Mouse (Mus musculus) CD8-positive naive resting alpha-beta T cell, adult 2 months (primary cell): ENCODE measurements at regions not wholly inside any gene's neighbourhood (a gene's known extent, or its start where the extent isn't known, plus 50 kb on each side); places are given as distances from the start of the nearest gene placed in this dataset.

Experiments used
- DNase-seq, 2 experiments: peaks; one replicate each; pipeline ENCODE4 v3.0.0; 2022; ENCODE audit warnings: low read depth in 2 of 2, low spot score in 2 of 2

DNA sequence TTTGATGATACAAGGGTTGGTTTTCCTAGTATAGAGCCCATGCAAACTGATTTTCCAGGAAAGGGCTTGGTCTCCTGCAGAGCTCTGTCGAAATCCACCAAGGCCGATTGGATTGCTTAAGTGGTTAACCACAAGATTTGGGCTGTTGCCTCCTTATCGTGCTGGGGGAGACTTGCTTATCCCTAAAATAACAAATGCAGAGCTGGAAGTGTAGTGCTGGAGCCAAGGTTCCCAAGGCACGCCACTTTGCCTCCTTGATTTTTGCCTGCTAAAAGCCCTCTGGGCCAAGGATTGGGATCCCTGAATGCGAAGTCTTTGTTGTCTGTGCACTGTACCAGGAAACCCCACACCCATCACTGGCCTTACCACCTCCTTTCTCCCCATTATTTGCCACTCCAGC, 52.8 kb upstream of the Tmem178 start:
- no peak for DNase-seq

DNA sequence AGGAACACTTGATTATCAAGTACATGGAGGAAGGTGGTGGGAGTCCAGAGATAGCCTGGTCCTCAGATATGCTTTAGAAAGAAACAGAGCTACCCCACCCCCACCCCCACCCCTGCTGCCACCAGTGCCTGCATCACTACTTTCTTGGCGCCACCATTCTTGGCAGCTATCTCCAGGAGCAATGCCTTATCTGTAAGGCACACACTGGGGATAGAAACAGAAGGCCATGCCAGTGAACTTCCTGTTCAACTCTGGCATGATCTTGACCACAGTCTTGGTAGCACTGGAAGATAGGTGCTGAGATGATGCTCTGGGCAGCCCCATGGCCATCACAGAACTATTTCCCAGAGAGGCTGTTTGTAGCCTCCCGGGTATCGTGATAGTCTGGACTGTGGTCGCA, 55.3 kb upstream of the Tmem178 start:
- DNase-seq: no peak

DNA sequence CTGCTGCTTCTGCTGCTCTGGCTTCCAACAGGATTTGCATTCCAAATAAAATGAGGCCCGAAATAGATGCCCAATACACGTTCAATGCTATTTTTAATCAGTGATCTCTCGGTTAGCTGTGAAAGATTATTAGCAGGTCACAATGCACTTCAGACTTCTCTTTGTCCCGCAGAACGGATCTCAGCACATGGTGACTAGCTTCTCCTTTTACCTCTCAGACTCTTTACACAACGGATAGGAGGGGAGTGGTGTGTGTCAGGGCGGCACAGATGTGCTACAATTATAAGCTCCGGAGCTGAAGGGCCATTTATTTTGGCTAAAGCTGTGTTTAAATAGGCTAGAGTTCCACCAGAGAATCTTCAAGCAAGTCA, 56.7 kb upstream of the Tmem178 start:
- no peak for DNase-seq

DNA sequence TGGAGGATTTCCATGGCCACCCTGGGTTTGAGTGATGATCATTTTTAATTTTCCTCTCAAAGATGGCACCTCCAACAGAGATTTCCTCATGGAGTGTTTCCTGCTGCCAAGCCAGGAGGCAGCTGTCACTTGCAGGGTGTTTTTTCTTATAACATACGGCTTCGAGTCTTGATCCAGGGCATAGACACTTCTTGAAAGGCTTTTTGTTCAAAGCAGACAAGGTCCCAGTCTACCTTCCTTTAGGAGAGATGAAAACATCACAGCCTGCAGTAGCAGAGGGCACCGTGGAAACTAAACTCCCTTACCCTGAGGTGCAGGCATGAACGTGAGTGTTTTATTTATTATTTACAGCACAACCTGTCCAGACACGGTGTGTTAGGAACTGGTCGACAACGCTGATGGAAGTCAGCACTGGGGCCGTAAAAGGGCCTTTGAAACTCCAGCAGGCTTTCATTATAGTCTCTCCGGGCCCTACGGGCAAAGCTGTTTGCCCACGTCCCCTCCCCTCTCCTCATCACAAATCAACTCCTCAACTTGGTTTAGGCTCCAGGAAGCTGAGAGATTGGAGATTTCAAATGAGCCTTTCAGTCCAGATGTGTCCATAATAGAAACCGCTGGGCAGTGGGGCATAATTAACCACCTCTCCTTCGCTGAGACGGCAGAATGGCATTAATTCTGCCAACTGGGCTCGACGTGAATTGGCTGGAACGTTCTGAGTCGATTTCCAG, 57.2 kb upstream of the Tmem178 start:
- DNase-seq: no peak

DNA sequence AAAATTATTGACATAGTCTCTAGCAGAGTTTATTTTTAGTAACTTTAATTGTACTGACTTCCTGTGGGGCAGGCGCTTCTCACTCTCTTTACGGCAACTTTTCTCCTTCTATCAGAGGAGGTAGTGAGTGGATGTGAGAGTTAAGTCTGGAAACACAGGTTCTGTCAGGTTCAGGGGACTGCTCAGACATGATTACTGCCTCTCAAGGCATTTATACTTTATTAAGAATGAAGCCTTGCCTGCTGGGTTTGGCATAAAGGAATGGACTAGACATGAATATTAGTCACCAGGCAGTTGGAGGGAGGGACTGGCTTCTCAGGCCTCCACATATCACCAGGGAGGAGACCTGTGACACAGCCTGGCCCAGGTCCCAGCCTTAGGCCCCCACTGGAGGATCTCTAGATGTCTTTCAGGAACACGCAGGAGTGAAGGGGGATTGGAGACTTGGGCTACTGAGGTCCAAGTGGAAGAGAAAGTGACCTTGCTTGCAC, 58.2 kb upstream of the Tmem178 start:
- no peak for DNase-seq

DNA sequence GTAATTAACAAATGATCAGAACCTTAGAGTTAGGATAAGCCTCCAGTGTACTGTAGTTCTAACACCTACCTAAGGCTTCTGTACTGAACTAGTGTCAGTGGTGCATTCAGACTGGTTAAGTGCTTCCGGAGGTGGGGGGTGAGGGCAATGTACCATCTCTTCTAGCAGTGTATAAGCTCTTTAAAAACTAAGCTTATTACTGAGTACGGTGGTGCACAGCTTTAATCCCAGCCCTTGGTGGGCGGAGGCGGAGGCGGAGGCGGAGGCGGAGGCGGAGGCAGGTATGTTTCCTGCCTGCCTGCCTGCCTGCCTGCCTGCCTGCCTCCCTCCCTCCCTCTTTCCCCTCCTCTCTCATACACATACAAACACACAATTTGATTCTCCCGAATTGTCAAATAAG, 58.7 kb upstream of the Tmem178 start:
- DNase-seq: no peak

DNA sequence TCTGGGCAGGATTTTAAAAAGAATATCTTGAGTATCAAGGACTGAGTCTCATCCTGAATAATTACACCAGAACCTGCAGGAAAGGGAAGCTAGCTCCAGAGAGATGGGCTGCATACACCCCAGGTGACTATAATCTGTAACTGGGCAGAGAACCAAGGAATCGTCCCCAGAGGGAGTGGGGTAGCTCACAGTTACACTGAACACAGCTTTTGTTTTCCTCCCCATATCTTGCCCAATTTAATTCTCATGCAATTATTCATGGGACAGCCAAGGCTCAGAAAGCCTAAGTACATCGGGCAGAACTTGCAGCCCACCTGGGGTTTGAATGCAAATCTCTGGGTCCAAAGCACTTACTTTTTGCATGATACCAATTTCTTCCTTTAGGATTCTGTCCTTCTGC, 59.5 kb upstream of the Tmem178 start:
- no peak for DNase-seq

DNA sequence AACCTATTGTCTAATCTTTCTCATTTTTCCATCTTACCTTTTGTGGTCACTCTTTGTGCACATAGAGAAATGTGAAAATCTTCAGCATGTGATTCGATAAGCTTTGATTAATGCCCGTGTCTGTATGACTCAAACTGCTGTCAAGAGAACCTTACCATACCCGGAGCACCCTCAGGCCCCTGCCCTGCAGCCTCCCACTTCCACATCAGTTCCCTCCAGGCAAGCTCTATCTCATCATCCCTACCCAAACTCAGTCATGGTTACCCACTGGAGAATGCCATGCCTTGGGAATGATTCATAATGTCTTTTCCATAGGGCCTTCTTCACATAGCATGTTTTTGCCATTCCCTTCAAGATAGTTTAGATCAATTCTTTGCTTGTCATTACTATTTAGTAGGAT, 62.0 kb upstream of the Tmem178 start:
- no peak for DNase-seq

DNA sequence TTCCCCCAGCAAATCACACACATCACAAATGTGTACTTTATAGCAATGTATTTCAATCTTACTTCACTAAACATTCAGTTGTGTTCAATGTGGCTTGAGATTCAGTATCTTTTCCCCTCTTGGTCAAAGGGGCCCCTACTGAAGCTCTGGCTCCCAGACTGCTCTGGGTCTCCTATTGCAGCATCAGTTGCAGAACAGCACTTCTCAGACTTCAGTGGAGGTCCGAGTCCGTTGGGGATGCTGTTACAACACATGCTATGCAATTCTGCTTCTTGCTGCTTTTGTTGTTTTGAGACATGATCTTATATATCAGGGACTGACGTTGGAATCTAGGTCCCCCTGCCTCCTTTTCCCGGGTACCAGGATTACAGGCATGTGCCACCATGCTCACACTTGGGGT, 64.1 kb upstream of the Tmem178 start:
- DNase-seq: no peak

DNA sequence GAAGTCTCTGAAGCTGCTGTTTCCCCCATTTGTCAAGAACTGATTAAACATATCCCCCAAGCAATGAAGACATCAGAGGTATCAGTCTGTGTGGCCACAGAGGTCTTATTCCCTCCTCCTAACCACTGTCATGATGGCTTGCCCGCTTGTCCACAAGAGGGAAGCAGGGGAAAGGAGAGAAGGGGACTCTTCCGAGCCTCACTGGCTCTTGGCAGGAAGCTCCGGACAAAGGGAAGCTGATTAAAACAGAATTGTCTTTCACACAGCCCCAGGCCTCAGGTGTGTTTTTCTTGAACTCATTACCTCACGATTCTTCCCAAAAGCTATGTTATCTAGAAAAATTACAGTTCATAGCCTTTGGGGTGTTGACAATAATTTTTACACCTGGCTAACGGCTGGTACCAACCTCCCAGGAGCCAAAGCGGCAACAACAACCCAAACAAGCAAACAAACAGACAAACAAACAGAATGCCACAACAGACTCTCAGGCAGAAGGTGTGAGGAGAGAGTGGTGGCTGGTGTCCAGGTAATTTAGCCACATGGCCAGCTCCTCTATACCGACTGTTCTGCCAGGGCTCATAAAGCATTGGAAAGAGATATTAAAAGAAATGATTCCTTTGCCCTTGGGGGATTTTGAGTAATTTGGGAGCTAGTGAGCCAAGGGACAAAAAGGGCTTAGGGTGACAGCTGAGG, 68.9 kb upstream of the Tmem178 start:
- DNase-seq: no peak

DNA sequence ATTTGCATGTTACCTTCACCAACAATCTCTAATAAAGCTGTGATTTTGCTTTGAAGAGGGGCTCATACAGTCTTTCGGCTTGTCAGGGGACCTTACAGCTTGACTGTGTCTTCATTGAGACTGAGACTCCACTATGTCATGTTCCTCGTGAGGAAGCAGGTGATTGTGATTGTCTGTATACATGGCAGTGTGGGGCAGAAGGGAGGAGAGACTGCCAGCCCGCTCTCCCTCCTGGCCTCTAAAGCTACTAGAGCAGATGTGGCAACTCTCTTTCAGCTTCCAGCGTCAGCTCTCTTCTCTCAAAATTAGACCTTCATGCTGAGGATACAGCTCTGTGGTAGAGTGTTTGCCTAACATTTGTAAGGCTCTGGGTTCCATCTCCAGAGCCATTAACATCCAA, 73.5 kb upstream of the Tmem178 start:
- no peak for DNase-seq

DNA sequence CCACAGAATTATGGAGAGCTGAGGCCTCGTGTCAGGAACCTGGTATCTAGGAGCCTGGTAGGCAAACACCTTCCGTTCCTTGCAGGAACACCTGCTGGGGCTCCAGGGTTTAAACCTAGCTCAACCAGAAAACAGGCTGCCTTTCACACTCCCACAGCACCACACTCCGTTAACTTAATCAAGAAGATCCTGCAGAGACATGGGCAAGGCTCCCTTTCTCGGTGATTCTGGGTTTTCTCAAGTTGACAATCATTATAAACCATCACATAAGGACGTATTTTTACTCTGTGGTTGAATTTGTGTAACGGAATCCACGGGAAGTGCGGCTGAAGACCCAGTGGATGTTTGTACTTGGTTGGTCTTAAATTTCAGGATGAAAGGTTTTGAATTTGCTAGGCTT, 82.1 kb upstream of the Tmem178 start:
- no peak for DNase-seq

DNA sequence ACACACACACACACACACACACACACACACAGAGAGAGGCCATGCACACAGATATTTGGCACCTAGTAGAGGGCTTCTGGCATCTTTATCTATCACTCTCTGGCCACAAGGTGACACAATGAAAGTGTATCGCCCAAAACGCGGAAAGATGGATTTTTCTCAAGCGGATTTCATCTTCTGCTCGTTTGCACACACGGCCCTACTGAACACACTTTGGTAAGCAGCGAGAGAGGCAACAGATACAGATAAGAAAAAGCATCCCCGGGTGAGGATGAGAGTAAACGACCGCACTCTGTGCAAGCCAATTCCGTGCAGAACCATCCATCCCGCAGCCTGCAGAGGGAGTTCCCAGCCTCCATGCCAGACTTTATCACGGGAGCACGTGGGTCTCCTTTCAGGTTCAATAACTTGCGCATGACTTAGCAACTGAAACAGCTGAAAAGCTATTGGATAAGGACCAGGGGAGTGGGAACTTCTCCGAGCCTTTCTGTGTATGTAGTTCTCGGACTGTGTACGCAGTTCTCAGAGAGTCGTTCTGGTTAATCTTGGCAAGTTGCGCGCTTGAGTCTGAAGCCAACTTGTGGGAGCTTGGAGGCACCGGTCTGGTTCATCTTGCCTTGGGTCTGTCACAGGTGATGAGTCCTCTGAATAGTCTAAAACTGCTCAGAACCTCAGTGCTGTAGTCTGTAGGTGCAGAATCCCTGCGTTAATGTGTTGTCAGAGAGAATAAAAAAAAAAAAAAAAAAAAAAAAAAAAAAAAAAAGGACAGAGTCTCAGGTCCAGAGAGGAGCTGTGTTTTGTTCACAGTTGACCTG, 97.2 kb upstream of the Tmem178 start:
- no peak for DNase-seq

DNA sequence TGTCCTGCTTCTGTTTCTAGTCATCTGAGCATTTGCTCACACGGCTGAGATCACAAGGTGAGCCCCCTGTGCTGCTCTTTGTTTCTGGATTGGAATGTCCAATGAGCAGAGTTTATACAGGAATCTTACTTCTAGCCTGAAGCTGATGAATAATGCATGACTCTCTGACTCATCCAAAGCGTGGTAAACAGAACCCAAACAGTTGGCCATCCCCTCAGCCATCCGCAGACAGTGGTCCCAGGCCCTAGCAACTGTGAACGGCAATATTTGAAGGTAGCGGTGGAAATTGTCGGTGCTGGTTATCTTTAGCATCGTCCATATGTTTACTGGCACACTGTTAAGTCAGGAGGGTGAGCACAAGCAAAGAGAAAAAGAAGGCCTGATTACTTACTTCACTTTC, 99.1 kb upstream of the Tmem178 start:
- DNase-seq: no peak

DNA sequence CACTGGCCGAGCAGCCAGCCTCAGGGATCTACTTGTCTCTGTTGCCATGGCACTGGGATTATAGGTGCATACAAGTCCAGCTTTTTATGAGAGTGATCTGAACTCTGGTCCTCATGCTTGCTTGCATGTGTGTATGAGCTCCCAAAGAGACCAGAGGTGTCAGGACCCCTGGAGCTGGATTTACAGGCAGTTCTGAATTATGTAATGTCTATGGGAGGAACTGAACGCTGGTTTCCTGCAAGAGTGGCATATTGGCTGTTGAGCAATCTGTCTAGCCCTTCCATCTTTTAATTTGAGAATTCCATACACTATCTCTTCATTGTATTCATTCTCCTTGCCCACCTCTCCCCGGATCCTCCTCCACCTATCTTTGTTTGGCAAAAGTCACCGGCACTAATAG, 102.5 kb upstream of the Tmem178 start:
- DNase-seq: no peak

DNA sequence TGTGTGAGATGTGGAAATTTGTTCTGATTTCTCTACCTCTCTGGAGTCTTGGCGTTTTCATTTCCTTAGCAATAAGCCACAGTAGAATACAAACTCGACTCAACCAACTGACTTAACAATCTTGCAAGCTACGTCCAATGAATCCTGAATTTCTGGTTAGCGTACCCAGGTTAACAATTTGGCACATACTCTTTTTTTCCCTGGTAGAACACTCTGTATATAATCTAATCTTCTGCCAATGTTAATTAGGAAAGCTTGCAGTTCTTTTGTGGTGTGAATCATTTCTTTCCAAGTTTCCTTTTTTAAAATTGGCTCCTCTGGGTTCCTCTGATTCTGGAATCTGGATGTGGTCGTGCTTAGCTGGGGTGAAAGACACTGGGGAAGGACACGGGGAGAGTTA, 103.5 kb upstream of the Tmem178 start:
- DNase-seq: no peak

DNA sequence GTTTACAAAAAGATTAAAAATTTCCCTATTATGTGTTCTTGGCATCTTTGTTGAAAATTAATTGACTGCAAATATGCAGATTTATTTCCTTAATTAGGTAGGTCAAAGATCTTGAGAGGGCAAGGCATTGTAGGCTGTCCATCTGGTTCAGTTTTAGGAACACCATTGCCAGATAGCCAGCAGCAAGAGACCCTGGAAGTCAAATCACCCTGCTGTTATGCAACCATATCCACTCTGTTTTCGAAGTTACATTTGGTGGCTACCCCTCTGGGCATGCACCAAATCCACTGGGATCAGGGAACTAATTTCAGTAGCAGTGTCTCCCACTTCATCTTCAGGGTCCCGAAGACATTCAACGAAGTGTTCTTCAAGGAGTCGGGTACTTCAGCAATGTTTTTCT, 104.0 kb upstream of the Tmem178 start:
- DNase-seq: no peak

DNA sequence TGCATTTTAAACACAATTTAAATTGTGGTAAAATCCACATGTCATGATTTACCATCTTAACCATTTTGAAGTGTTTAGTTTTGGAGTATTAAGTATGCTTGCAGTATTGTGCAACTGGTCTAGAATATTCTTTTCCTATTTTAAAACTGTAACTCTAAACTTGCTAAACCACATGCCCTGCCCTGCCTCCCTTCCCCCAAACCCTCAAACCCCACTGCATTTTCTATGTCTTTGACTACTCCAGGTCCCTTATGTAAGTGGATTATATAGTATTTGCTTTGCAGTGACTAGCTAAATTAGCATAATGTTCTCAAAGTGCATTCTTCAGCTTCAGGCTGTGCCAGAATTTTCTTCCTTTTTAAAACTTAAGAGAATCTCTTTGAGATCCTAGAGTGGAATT, 106.4 kb upstream of the Map4k3 start:
- no peak for DNase-seq

DNA sequence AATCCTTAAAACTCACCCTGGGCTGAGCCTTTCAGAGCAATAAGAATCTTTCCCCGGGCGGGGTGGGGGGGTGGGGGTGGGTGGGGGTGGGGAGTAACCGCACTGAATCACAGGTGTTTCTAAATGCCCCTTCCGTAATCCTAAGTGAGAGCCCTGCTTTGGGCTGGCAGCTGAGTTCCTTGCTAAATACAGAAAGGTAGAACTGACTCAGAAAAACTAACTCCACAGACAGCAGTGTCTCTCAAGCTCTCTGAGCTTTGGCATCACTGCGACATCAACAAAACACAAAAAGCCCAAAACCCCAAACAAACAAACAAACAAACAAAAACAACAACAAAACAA, 105.9 kb upstream of the Map4k3 start:
- DNase-seq: no peak

DNA sequence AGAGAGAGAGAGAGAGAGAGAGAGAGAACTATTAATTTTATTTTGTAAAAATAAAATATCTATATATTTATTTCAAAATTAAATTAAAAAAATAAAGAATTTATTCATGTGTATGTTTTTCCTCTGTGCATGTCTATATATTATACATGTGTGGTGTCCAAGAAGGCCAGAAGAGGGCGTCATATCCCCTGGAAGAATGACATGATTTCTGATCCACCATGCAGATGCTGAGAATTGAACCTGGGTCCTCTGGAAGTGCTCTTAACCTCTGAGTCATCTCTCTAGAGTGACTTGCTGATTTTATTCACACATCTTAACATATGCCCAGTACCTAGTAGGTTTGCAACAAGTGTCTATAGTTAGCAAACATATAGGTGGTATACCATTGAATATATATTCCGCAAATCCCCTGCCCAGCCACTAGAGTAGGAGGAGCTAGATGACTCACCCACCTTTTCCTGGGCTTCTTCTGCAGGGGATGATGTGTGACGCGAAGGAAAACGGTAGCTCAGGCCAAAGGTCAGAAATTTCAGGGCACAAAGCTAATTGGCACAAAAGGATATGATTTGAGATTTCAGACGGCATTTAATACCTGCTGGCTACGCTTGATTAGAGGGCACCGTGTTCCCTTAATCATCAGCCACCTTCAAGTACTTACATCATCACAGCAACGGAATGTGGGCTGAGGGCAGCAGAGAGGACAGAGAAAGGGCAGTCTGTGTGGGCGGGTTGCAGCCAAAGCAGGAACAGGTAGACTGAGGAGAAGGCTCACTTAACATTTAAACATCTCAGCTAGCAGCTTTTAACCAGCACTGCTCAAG, 105.3 kb upstream of the Map4k3 start:
- DNase-seq: no peak

DNA sequence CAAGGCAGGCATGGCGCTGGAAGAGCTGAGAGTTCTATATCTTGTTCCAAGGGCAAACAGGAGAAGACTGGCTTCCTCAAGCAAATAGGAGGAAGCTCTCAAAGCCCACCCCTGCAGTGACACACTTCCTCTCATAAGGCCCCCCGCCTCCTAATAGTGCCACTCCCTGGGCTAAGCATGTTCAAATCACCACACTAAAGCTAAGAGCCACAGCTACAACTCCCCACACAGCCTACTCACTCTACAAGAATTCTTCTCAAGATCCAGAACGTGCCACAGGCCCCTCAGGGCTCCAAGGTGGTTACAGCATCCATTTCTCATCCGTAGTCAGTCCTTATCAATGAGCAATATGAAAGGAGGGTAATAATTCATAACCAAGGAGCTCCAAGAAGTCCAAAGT, 103.4 kb upstream of the Map4k3 start:
- DNase-seq: no peak
